Mouse (Mus musculus) layer of hippocampus, adult 2 months (tissue): ENCODE measurements at regions not wholly inside any gene's neighbourhood (a gene's known extent, or its start where the extent isn't known, plus 50 kb on each side); places are given as distances from the start of the nearest gene placed in this dataset.

ENCODE experiments used
- DNase-seq, 2 experiments: peaks; one replicate each; pipeline ENCODE4 v3.0.0; 2022; ENCODE audit warnings: low spot score in 2 of 2
- H3K27ac ChIP-seq: fragments of 200-600 bp; 2 replicates; pipeline ENCODE4 v1.8.1; 2022
- H3K4me3 ChIP-seq: fragments of 200-600 bp; 2 replicates; pipeline ENCODE4 v1.8.1; 2022; ENCODE audit warnings: mild to moderate bottlenecking
- CTCF ChIP-seq: fragments of 200-600 bp; conservative IDR thresholded peaks from 2 replicates; pipeline ENCODE4 v1.8.1; 2022; ENCODE audit warnings: antibody characterized with exemption, mild to moderate bottlenecking, moderate library complexity

DNA sequence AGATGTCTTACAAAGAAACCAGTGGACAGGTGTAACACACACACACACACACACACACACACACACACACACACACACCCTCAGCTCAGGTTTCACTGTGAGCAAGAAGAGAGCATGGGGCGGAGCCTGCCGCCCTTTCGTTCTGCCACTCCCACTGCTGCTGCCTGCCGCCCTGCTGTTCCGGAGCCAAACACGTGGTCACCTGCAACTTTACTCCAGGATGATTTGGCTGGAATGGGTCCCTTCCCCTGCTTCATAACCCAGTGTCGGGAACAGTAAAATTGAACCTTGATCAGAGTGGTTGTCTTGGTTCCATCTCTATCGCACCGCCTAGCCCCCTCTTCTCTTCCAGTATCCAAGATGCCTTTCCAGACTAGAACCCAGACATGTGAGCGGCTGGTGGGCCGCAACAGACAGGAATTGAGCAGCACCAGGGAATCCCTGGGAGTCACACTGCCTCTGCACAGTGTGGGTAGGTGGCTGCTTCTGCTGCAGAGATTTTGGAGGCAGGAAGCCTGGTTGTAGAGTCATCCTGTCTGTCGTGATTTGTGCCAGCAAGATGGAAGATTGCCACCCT is 59.4 kb upstream of the Frmd4a start:
- no peak overlapping the region for H3K27ac ChIP-seq
- peak; percentile 56 to 67 for DNase-seq
- no peak overlapping the region; the same call in 1 of the 2 replicates for H3K4me3 ChIP-seq
- no peak for TF ChIP-seq CTCF

DNA sequence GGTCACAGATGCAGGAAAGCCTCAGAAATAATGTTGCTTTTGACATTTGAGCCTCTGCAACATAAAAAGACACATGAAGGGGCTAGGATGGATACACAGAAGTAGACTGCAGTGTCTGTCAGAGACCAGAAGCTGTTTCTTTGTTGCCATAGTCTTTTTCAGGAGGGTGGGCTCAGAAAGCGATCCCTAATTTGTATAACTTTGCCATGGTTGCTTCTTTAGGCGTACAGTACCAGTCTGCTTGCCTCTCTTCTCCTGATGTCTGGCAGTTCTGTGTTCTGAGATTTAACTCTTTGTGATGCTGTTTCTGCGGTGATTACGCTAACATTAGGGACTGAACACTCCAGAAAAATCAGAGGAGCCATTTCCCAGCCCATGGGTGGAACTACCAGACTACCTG is 58.8 kb upstream of the Frmd4a start:
- no peak for DNase-seq
- no peak overlapping the region for H3K27ac ChIP-seq
- H3K4me3 ChIP-seq, result no peak overlapping the region
- TF ChIP-seq CTCF, result no peak

DNA sequence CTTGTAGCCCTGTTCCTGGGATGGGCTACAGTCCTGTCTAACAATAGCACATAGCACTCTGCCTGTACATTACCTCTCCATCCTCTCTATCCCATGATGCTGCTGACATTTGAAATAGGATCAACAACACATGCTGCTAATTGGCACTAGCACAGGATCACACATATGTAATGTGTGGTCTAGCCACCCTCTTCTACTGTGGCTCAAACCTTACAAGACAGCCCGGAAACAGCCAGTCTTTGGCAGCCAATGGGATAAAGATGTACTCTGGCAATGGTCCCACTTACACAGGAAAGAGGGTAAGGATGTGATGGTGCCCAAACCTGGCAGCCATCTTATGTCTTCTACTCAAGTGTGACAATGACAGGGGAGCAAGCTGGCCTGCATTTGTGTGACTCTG is 58.3 kb upstream of the Frmd4a start:
- H3K4me3 ChIP-seq, result no peak overlapping the region
- H3K27ac ChIP-seq, result no peak overlapping the region
- no peak for TF ChIP-seq CTCF
- no peak for DNase-seq

DNA sequence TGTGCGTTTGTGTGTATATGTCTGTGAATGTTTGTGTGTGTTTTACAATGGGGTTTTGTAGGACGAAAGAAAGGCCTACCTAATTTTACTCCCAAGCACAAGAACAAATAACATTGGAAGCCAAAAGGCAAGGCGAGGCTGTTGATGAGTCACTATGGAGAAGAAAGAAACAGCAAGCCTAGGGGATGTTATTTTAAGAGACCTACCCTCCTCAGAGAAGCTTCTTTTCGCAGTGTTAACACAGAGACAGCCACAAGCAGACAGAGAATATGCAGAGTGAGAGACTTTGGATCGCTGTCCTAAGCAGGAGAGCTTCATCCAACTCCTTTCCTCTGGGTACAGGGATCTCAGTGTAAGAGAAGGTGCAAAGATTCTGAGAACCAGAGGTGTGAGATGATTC is 57.3 kb upstream of the Frmd4a start:
- DNase-seq, result no peak
- no peak overlapping the region for H3K27ac ChIP-seq
- TF ChIP-seq CTCF, result no peak
- no peak overlapping the region for H3K4me3 ChIP-seq

DNA sequence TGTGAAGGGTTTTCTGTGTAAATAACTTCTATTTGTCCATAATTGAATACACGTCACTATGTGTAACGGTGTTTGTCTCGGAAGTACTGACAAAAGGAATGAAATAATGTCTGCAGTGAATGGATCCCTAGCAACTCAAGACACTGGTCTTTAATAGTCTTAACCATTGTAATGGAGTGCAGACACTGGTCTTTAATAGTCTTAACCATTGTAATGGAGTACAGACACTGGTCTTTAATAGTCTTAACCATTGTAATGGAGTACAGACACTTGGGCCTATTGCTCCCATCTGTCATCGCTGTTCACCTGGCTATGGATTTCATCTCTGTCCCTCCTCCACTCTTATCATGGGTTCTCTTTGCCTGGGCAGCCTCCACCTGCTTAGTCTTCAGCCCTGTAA is 53.2 kb upstream of the Frmd4a start:
- TF ChIP-seq CTCF, result no peak
- no peak overlapping the region for H3K4me3 ChIP-seq
- DNase-seq, result no peak
- H3K27ac ChIP-seq, result no peak overlapping the region
